Mouse (Mus musculus) testis, adult 2 months (tissue): ENCODE measurements around the gene Olfr243.

Source experiments
- CTCF ChIP-seq: fragments of 200-500 bp; IDR thresholded peaks from 2 replicates; pipeline ENCODE4 v1.5.1; 2012; ENCODE audit warnings: low read depth, mild to moderate bottlenecking, inconsistent platforms, low read length, moderate library complexity; ENCODE audit not compliant: control insufficient read depth, insufficient read depth, insufficient replicate concordance
- POLR2A ChIP-seq: fragments of 200-500 bp; IDR thresholded peaks from 2 replicates; pipeline ENCODE4 v1.6.1; 2012; ENCODE audit warnings: low read depth, mild to moderate bottlenecking, inconsistent platforms, low read length, moderate library complexity; ENCODE audit not compliant: control insufficient read depth

DNA sequence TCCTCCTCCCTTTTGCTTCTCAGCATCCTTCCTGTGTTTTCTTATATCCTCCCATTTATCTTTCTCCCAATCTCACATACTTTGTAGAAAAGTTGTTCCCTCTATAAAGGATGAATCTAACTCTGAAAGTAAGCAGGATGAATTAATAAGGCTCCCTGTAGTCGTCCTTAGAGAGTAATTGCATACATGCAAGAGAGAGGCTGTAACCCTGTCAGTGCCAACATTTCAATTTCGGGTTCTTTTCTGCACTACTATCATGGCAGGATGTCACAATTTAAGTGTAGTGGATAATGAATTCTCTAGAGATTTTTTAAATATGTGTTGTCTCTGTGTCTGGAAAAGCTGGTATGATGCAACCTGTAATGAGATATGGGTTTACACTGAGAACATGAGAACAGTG lies 42.8 kb downstream of the Olfr243 start, which contains the start of gene Olfr630:
- TF ChIP-seq CTCF (no peak), POLR2A (no peak)
